In the genomic region with DNA sequence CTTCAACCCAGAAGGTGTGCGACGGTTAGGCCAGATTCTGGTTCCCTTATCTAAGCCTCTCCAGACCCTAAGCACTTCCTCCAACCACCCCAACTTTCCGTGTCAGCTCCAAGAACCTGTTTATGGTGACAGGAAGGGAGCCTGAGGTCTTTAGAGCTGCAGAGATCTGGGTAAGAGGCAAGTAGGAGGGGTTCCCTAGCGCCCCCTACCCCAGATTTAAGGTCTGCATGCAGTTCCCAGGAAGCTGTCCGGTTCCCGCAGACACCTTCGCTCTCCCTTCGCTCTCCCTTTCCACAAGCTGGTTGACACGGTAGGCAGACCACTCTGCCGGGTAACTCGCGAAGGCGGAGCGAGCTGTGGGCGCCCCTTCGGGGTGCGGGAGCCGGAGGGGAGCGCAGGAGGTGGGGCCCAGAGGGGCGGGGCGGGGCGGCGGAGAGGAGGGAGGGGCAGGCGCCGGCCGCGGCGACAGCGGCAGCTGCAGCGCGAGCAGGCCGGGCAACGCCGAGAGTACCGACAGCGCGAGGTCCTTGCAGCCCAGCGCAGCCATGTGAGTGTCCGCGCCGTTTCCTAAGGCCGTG, we compare ENCODE assay signal across 8 mouse cellular contexts. TPM values are rescaled to one million over a fixed set of nuclear protein-coding genes. Genes with fewer than 3 reads are reported as not detected.
DNase-seq lines count a peak whose midpoint lies in the region; ATAC-seq lines count a peak whose summit lies in the region.

TSS of gene Ripor1 (plus strand) at position 452 of the 578 bp plus-strand sequence.

- ATAC-seq in frontal cortex, adult (ENCODE audit: low TSS enrichment), result peak; percentile 66
- ATAC-seq in hematopoietic stem cell, adult 5-6 weeks (replicated peaks in 1 of 2; ENCODE audit: insufficient read depth in 1 of 2, low FRiP score in 2 of 2, low TSS enrichment in 1 of 2, low read depth in 1 of 2, poor library complexity in 2 of 2, severe bottlenecking in 2 of 2), result peak; percentile 67 to 71

- peak; percentile 85 for DNase-seq in NIH3T3 (ENCODE audit: low read depth)
- DNase-seq in cerebellum, adult 9-10 months, result peak; percentile 76
- peak; percentile 77 to 84 for DNase-seq in layer of hippocampus, postnatal 10 days (ENCODE audit: low spot score in 2 of 2)
- peak; percentile 84 for DNase-seq in lung, postnatal 14 days
- DNase-seq in ovary, postnatal 36 days (ENCODE audit: low spot score), result peak; percentile 78
- DNase-seq in urinary bladder, adult 2 months (ENCODE audit: low spot score), result peak; percentile 67

RNA-seq across cellular contexts. Expression of gene Ripor1, which starts in this region (rescaled TPM):
- total RNA-seq in hematopoietic stem cell, adult 5-6 weeks (2017), result 11.7 and 18.1 TPM in 2 replicates
- 10 to 100 TPM; 73.6 to 81.2 TPM for total RNA-seq in layer of hippocampus, postnatal 10 days (2021)
- polyA plus RNA-seq in urinary bladder, adult 2 months (2012; rRNA removed), result 12.1 and 26.0 TPM in 2 replicates

Comparison
In these comparisons a context has a peak if more than half of its experiments do, and no peak if none do; other contexts are left out.
1. Peak in every context shown above with its lines: DNase-seq and ATAC-seq.